Mouse (Mus musculus) MEL (cell line): Measurements from ENCODE around the gene Pcp4.

Experiments used
- CHD2 ChIP-seq: IDR thresholded peaks from 2 replicates; pipeline ENCODE4 v1.6.1; 2011; ENCODE audit warnings: low read length, improper control_type of control experiment
- EP300 ChIP-seq, 2 experiments: IDR thresholded peaks; 2 replicates each; pipeline ENCODE4 v1.6.1; 2011; ENCODE audit warnings: improper control_type of control experiment in 2 of 2, low read length in 2 of 2, low read depth in 1 of 2, mild to moderate bottlenecking in 1 of 2
- MAX ChIP-seq: IDR thresholded peaks from 2 replicates; pipeline ENCODE4 v1.6.1; 2011; ENCODE audit warnings: low read length, improper control_type of control experiment
- MAZ ChIP-seq: IDR thresholded peaks from 2 replicates; pipeline ENCODE4 v1.6.1; 2012; ENCODE audit warnings: low read depth, mild to moderate bottlenecking, inconsistent platforms, low read length, improper control_type of control experiment
- MYC ChIP-seq: IDR thresholded peaks from 2 replicates; pipeline ENCODE4 v1.6.1; 2011; ENCODE audit warnings: low read depth, mild to moderate bottlenecking, low read length, improper control_type of control experiment, moderate library complexity
- POLR2A ChIP-seq, 2 experiments: IDR thresholded peaks; 2 replicates each; pipeline ENCODE4 v1.6.1; 2011 to 2012; ENCODE audit warnings: low read length in 2 of 2, mild to moderate bottlenecking in 2 of 2, control low read depth in 1 of 2, improper control_type of control experiment in 1 of 2, low read depth in 1 of 2, moderate library complexity in 1 of 2; ENCODE audit not compliant: control insufficient read depth in 1 of 2, insufficient read depth in 1 of 2, poor library complexity in 1 of 2
- USF2 ChIP-seq, 2 experiments: IDR thresholded peaks; 2 replicates each; pipeline ENCODE4 v1.6.1; 2011 to 2012; ENCODE audit warnings: improper control_type of control experiment in 2 of 2, low read length in 2 of 2, borderline replicate concordance in 1 of 2, inconsistent platforms in 1 of 2, low read depth in 1 of 2, mild to moderate bottlenecking in 1 of 2; ENCODE audit not compliant: insufficient read depth in 1 of 2
- ZKSCAN1 ChIP-seq: IDR thresholded peaks from 2 replicates; pipeline ENCODE4 v1.6.1; 2012; ENCODE audit warnings: low read depth, mild to moderate bottlenecking, inconsistent platforms, low read length, improper control_type of control experiment, moderate library complexity
- ZMIZ1 ChIP-seq: IDR thresholded peaks from 2 replicates; pipeline ENCODE4 v1.6.1; 2012; ENCODE audit warnings: low read depth, mild to moderate bottlenecking, inconsistent platforms, low read length, improper control_type of control experiment, moderate library complexity

- no peak for TF ChIP-seq USF2 (IDR thresholded peaks at IDR 0.05; ENCODE audit: borderline replicate concordance in 1 of 2, insufficient read depth in 1 of 2, low read depth in 1 of 2, low read length in 2 of 2)
- no peak for TF ChIP-seq CHD2
- no peak for TF ChIP-seq ZMIZ1
- no peak for TF ChIP-seq MAZ
- no peak for TF ChIP-seq MYC
- TF ChIP-seq ZKSCAN1 = no peak
- TF ChIP-seq POLR2A (IDR thresholded peaks at IDR 0.05; ENCODE audit: control insufficient read depth in 1 of 2, insufficient read depth in 1 of 2, low read depth in 1 of 2, low read length in 2 of 2, poor library complexity in 1 of 2) = no peak
- TF ChIP-seq MAX = no peak
- no peak for TF ChIP-seq EP300 (IDR thresholded peaks at IDR 0.05; ENCODE audit: low read depth in 1 of 2, low read length in 2 of 2)
Measured at GRCm38 (mm10) chr16:96536426-96536825, 69.0 kb downstream of the Pcp4 start.
